Mouse (Mus musculus) testis, adult 2 months (tissue): ENCODE measurements around the gene Rhox10.

Experiments used
- CTCF ChIP-seq: fragments of 200-500 bp; IDR thresholded peaks from 2 replicates; pipeline ENCODE4 v1.5.1; 2012; ENCODE audit warnings: low read depth, mild to moderate bottlenecking, inconsistent platforms, low read length, moderate library complexity; ENCODE audit not compliant: control insufficient read depth, insufficient read depth, insufficient replicate concordance
- POLR2A ChIP-seq: fragments of 200-500 bp; IDR thresholded peaks from 2 replicates; pipeline ENCODE4 v1.6.1; 2012; ENCODE audit warnings: low read depth, mild to moderate bottlenecking, inconsistent platforms, low read length, moderate library complexity; ENCODE audit not compliant: control insufficient read depth

- TF ChIP-seq CTCF (no peak), POLR2A (no peak)
These were observed at the start of gene Rhox10 for GRCm38 (mm10) chrX:38066175-38066574.
